Mouse (Mus musculus): ENCODE results near the gene Sec24d. TPM values are rescaled to one million over a fixed set of nuclear protein-coding genes. Genes with fewer than 3 reads are reported as not detected.

Sec24d gene
- polyA plus RNA-seq, 1 experiment from 2014 or later = 70.1 TPM

- H3K9me3 ChIP-seq (ENCODE audit: low read length) = no peaks in the 10 kb centered on the region
- H3K4me2 ChIP-seq (replicated peaks; ENCODE audit: low read depth, low read length) = no peak overlapping the region
- WGBS = 80% methylated on average over 9 of the region's 9 CpGs
- H3K4me1 ChIP-seq (ENCODE audit: insufficient read depth, low read length) = 0 out of 2 replicates have a peak, but pooled peaks cover 6% of the 10 kb centered on the region
- H3K4me3 ChIP-seq (ENCODE audit: low read length) = no peak overlapping the region
- no peaks in the 10 kb centered on the region for H3K36me3 ChIP-seq (ENCODE audit: insufficient read depth, low read length)
- H3K27me3 ChIP-seq (ENCODE audit: insufficient read depth, low read length) = no peaks in the 10 kb centered on the region
- H3K9ac ChIP-seq (replicated peaks; ENCODE audit: low read length) = no peak overlapping the region
- H3K27ac ChIP-seq (ENCODE audit: low read length) = no peak overlapping the region
- no peak for ATAC-seq (ENCODE audit: low FRiP score, low TSS enrichment)
These were observed 130.6 kb downstream of the Sec24d start for GRCm38 (mm10) chr3:123397562-123398481.

GRCm38 (mm10) chr3:123404945-123405344, 137.7 kb downstream of the Sec24d start:
- 66% methylated on average over 3 of the region's 3 CpGs for WGBS
- Histone ChIP-seq H3K4me3 (ENCODE audit: low read length) (no peak overlapping the region), H3K36me3 (ENCODE audit: insufficient read depth, low read length) (no peaks in the 10 kb centered on the region), H3K9me3 (ENCODE audit: low read length) (no peaks in the 10 kb centered on the region), H3K4me1 (ENCODE audit: insufficient read depth, low read length) (no peaks in the 10 kb centered on the region), H3K27ac (ENCODE audit: low read length) (no peak overlapping the region), H3K9ac (replicated peaks; ENCODE audit: low read length) (no peak overlapping the region), H3K27me3 (ENCODE audit: insufficient read depth, low read length) (no peaks in the 10 kb centered on the region), H3K4me2 (replicated peaks; ENCODE audit: low read depth, low read length) (no peak overlapping the region)
- ATAC-seq (ENCODE audit: low FRiP score, low TSS enrichment) = peak; percentile 67

DNA sequence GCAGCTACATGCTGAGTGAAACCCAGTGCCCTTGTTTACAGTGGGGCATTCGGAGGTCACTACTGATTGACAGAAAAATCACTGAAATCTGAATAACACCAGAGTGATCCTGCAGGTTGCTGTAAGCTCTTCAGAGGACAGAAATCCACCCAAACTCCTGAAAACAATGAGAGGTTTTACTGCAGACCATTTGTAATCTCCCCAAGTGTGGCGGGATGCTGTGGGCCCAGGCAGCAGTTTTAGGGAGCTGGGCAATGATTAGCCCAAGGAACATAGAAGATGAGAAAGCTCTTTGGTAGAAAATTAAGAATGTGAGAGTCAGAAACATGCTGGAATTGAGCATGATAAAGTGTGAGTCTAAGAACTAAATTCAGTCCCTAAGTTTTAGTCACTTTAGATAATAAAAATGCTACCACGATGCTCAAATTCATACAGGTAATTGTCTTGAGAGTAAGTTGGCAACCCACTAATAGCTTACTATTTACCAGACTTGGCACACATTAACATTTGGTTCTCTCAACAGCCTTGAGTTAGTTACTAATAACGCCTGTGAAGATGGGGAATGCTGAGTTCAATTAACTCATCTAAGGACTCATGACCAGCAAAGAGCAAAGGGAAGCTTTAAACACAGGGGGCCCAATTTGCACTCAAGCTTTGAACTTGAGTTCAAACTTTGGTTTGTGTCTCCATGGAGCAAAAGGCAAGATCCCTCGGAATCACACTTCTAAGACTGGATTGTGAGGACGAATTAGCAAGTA, 144.7 kb downstream of the Sec24d start:
- Histone ChIP-seq H3K27ac (ENCODE audit: low read length) (peak overlapping the region; percentile 89), H3K4me2 (replicated peaks; ENCODE audit: low read depth, low read length) (no peak overlapping the region), H3K36me3 (ENCODE audit: insufficient read depth, low read length) (no peaks in the 10 kb centered on the region), H3K4me1 (ENCODE audit: insufficient read depth, low read length) (no peaks in the 10 kb centered on the region), H3K9me3 (ENCODE audit: low read length) (peaks cover 3% of the 10 kb centered on the region; the same call in 1 of the 2 replicates), H3K27me3 (ENCODE audit: insufficient read depth, low read length) (no peaks in the 10 kb centered on the region), H3K4me3 (ENCODE audit: low read length) (no peak overlapping the region), H3K9ac (replicated peaks; ENCODE audit: low read length) (no peak overlapping the region)
- 55% methylated on average over 6 of the region's 6 CpGs for WGBS
- peak; percentile 83 for ATAC-seq (ENCODE audit: low FRiP score, low TSS enrichment)

DNA sequence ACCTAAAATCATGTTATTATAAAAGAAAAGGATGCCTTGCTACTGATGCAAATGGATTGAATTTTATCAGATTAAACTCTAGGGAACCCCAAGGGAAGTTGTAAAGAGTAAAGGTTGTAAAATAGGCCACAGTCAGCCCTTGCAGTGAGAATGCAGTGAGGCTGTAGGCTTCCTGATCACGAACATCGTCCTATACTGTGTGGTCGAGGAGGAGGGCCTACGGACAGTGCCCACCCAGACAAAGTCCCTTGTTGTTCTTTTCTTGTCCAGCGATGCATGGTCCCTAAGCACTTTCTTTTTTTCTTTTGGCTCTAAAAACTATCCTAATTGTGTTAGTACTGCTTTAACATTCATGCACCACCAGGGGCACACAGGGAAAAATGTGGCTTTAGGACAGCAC, 145.9 kb downstream of the Sec24d start:
- ATAC-seq (ENCODE audit: low FRiP score, low TSS enrichment) = peak; percentile 80
- WGBS = 57% methylated on average over 5 of the region's 5 CpGs

More for the DNA sequence above, 145.9 kb downstream of the Sec24d start:
- Histone ChIP-seq H3K4me3 (ENCODE audit: low read length) (no peak overlapping the region), H3K27ac (ENCODE audit: low read length) (peak overlapping the region; percentile 89), H3K4me2 (replicated peaks; ENCODE audit: low read depth, low read length) (no peak overlapping the region), H3K9me3 (ENCODE audit: low read length) (peaks cover 3% of the 10 kb centered on the region; the same call in 1 of the 2 replicates), H3K27me3 (ENCODE audit: insufficient read depth, low read length) (no peaks in the 10 kb centered on the region), H3K9ac (replicated peaks; ENCODE audit: low read length) (no peak overlapping the region), H3K36me3 (ENCODE audit: insufficient read depth, low read length) (no peaks in the 10 kb centered on the region), H3K4me1 (ENCODE audit: insufficient read depth, low read length) (no peaks in the 10 kb centered on the region)

Other genes starting within 250 kb of the Sec24d start
- gene Myoz2, start 232.4 kb upstream of the Sec24d start, polyA plus RNA-seq (2015; fragmentation: Nextera tagmentation; extraction: Ambion mirVana) = 0.99 and 1.3 TPM in 2 replicates
- gene Synpo2, start 31.3 kb upstream of the Sec24d start, polyA plus RNA-seq (2015; fragmentation: Nextera tagmentation; extraction: Ambion mirVana) = 9.5 and 9.9 TPM in 2 replicates
- 29.5 and 30.7 TPM in 2 replicates for gene Mettl14, start 118.7 kb downstream of the Sec24d start, polyA plus RNA-seq (2015; fragmentation: Nextera tagmentation; extraction: Ambion mirVana)
- 8.9 and 9.4 TPM in 2 replicates for gene Prss12, start 179.5 kb downstream of the Sec24d start, polyA plus RNA-seq (2015; fragmentation: Nextera tagmentation; extraction: Ambion mirVana)

Data from kidney, embryonic 16.5 days (tissue).